Mouse (Mus musculus) neutrophil, adult 65 days (primary cell): ENCODE measurements around the gene Zfp597. TPM values are rescaled to one million over a fixed set of nuclear protein-coding genes. Genes with fewer than 3 reads are reported as not detected.

Experiments used
- total RNA-seq: library from RNA; stranded (reverse); gene quantifications from 2 replicates; pipeline ENCODE4 v1.2.4, GENCODE M21; 2023

Zfp597 gene
- total RNA-seq, result 27.9 and 30.8 TPM in 2 replicates

DNA sequence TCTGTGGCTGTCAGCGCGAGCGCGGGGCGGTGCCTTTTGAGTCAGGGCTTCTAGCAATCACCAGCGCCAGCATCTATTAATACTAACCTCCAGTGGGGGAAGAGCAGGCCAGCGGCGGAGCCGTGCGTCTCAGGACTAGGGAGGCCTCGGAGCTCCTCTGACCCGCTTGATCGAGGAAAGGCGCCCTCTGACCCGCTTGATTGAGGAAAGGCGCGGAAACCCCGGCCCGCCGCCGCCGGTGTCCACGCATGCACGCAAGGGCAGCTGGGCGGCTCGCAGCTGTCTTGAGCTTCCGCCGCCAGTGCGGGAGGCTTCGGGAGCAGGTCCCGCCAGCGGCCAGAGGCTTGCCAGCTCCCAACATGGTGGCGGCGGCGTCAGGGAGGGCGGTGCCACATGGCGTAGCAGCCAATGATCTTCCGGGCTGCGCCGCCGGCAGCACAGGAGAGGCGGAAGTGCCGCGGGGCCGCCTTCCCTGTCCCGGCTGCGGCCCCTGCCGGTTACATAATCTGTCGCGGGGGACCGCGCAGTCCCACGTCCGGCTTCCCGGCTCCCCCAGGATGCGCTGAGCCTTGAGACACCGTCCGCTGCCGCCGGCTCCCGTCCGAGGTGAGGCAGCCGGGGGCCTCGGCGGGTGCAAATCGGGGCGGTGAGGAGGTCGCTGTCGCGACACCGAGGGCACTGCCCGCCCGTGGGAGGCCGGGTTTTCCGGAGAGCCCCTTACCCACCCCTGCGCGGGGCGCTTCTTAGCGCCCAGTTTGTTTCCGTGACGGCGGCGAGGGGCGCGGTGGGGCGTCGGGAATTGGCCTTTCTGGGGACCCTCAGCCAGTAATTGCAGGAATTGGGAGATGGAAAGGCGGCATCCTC is at the start of gene Zfp597, which contains the start of gene Gm20695:
Gene Zfp597 (minus strand): TSS at position 361 of the 864 bp plus-strand sequence.
Gene Gm20695 (plus strand): TSS at position 448 of the 864 bp plus-strand sequence.

GRCm38 (mm10) chr16:3908537-3909111 is 24.3 kb upstream of the Zfp597 start, which contains the start of the genes 1700037C18Rik and Cluap1:
Gene 1700037C18Rik, minus strand, starts transcription at chr16:3908689.
Gene Cluap1, plus strand, starts transcription at chr16:3908801.

GRCm38 (mm10) chr16:3872216-3873047 is 11.9 kb downstream of the Zfp597 start, which contains the start of gene Naa60:
Gene Naa60, plus strand, starts transcription at chr16:3872375.

DNA sequence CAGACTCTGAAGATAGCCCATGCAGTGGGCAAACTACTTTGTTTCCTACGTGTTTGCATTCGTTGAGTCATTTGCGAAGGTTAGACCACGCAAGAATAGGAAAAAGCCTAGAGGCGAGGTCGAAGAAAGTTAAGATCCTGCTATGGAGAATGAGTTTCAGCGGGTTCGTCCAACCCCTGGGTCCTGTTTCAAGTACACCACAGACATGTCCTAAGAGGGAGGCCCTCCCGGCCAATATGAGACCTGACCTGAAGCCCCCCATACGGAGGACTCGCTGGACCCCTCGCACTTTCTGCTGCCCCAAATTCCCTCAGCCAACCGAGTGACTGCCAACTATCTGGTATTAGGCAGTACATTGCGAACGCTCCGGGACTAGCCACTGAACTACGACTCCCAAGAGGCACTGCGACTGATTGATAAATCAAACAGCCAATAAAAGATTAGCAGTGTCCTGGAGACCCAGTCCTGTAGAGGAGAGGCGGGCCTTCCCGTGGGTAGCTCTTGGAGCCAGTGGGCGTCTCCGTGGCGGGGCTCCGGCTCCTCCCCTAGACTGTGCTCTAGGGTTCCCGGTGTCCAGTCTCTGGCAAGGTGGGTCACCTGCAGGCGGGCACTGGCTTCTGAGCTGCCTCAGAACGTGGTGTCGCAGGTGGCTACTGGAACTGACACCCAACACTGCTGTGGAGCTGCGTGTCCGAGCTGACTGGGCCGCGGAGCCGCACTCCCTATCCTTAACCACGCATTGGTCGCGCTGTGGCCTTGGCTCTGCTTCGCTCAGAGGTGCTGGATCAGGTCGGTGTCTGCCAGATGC is 37.4 kb downstream of the Zfp597 start, which contains the start of gene Zfp174:
Gene Zfp174 (plus strand): TSS at position 558 of the 808 bp plus-strand sequence.

GRCm38 (mm10) chr16:3830588-3831109 is 53.7 kb downstream of the Zfp597 start, which contains the start of gene Olfr15:
Gene Olfr15, plus strand, starts transcription at chr16:3830878.

Other genes with a start within 250 kb of the Zfp597 start
- 33.3 and 33.9 TPM in 2 replicates for gene Mefv, start 166.5 kb downstream of the Zfp597 start, total RNA-seq
- gene Zfp263, start 140.5 kb downstream of the Zfp597 start, total RNA-seq, result 55.0 and 87.0 TPM in 2 replicates
- gene Olfr15, start 53.7 kb downstream of the Zfp597 start, total RNA-seq, result not detected in 2 replicates
- gene Zfp174, start 37.3 kb downstream of the Zfp597 start, total RNA-seq, result 0.13 and 0.34 TPM in 2 replicates
- 103 and 107 TPM in 2 replicates for gene Naa60, start 12.2 kb downstream of the Zfp597 start, total RNA-seq
- 1.5 and 3.0 TPM in 2 replicates for gene Gm20695, start 87 bp upstream of the Zfp597 start, total RNA-seq
- gene 1700037C18Rik, start 24.1 kb upstream of the Zfp597 start, total RNA-seq, result 3.0 and 5.0 TPM in 2 replicates
- gene Cluap1, start 24.2 kb upstream of the Zfp597 start, total RNA-seq, result 6.9 and 12.5 TPM in 2 replicates
- gene Nlrc3, start 92.1 kb upstream of the Zfp597 start, total RNA-seq, result 0.50 and 1.6 TPM in 2 replicates
- gene Slx4, start 119.2 kb upstream of the Zfp597 start, total RNA-seq, result 17.9 and 19.6 TPM in 2 replicates
- gene Dnase1, start 152.4 kb upstream of the Zfp597 start, total RNA-seq, result not detected in 2 replicates
- 16.7 and 23.8 TPM in 2 replicates for gene Trap1, start 193.3 kb upstream of the Zfp597 start, total RNA-seq